Mouse (Mus musculus) left cerebral cortex, adult 2 months (tissue): ENCODE data around the gene Gm10447. TPM values are rescaled to one million over a fixed set of nuclear protein-coding genes. Genes with fewer than 3 reads are reported as not detected.
A peak's percentile ranks its signal among the peaks of the same experiment; 100 is the strongest.

ENCODE experiments used
- DNase-seq, 2 experiments: peaks; one replicate each; pipeline ENCODE4 v3.0.0; 2021 to 2022; ENCODE audit warnings: low spot score in 2 of 2, mixed read lengths in 1 of 2; ENCODE audit errors: extremely low spot score in 1 of 2
- H3K27ac ChIP-seq: fragments of 200-600 bp; 2 replicates; pipeline ENCODE4 v1.8.1; 2022
- H3K4me3 ChIP-seq: fragments of 200-600 bp; 2 replicates; pipeline ENCODE4 v1.8.1; 2022
- CTCF ChIP-seq: fragments of 200-600 bp; IDR thresholded peaks from 2 replicates; pipeline ENCODE4 v1.8.1; 2022; ENCODE audit warnings: antibody characterized with exemption, mild to moderate bottlenecking, moderate library complexity
- intact Hi-C: fragments of 180-260 bp; cut with DNase I; formaldehyde crosslinking; loops from one replicate; pipeline ENCODE4 v1.15.1; 2025
- long read RNA-seq, 2 experiments: library from polyadenylated mRNA; stranded (forward); transcript quantifications; one replicate each; pipeline ENCODE4 v2.0.0; 2021; ENCODE audit warnings: borderline mapping rate in 2 of 2
- total RNA-seq, 2 experiments: library from RNA; stranded (reverse); gene quantifications; 2 replicates each; pipeline ENCODE4 v1.2.3; 2021

Gene Gm10447
- under 1 TPM; 0.33 to 0.34 TPM for total RNA-seq
- long read RNA-seq, experiment 1: 0 reads
- long read RNA-seq, experiment 2, partial matches to known transcripts: 0 of 1 reads
- long read RNA-seq, experiment 2, other reads (novel, unspliced or antisense): 1 of 1 reads

DNA sequence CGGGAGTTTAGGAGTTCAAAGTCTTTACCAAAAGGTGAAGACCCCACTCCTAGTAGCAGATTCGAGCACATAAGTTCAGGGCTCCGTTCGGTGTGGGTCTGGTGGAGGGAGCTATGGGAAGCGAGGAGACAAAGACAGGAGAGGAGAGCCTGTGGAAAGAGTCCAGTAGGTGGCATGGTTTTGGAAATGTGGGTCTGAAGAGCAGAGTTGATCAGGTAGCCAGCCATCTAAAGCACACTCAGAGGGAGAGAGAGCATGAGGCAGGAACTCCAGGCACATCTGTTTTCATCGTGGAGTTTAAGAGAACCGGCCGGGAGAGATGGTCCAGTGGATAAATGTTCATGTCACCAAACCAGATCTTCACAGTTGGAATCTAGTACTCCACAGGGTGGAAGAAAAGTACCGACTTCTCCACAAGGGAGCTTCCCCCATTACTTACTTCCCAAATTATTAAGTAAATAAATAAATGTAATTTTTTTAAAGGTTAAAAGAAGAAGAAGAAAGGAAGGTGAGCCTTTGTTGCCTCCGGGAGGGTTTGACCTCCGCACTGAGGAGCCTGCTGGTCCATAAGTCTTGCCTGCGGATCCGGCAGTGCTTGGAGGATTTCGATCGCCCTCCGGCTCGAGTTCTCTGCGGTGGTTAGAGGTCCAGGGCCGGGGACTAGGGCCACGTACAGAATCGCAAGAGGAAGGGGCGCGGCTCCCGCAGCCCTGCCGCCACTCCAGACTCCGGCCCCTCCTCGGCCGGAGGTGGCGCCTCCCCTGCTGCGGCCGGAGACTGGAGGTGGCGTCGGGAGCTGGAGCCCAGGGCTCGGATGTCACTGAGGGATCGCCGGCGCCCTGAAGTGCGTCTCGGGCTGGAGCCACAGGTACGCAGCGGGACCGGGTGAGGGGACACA, at the start of gene Gm10447, which contains the start of gene Shroom1:
TSS of gene Gm10447 (minus strand) at position 637 of the 898 bp plus-strand sequence.
TSS of gene Shroom1 (plus strand) at position 732 of the 898 bp plus-strand sequence.
- no peak for DNase-seq
- Histone ChIP-seq H3K4me3 (peak within 1 kb of the TSS; percentile 60), H3K27ac (peak within 1 kb of the TSS; percentile 71)
- TF ChIP-seq CTCF: peak; percentile 57
- intact Hi-C loops: loop anchor here (10.0 kb wide), 1 partner anchor 1042 kb away; no protein-coding TSS in a partner anchor

DNA sequence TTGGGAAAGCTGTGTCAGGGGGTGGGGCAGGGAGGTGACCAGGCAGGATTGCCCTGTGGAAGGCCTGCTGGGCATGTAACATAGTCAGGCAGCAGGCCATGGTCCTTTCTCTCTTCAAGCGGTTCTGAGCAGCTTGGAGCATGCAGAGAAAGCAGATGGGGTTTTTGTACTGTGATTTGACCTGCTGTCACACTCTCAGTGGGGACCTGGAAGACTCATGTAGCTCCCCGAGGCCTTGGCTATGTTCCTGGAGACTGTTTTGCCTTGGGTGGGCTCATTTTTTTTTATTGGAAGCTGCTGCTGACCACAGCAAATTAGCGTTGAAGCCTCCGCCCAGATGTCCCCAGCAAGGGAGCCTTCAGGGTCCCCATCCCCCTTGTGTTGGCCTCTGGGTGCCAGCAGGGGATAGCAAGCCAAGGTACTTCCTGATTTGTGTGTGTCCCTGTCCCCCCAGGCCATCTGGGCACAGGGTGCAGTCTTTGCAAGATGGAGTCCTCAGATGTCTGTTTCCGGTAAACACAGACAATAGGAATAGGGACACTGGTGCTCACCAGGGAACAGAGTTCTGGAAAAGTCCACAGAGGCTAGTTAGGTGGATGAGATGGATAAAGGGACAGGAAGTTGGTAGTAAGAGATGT, 48.2 kb upstream of the Gm10447 start:
- intact Hi-C loops: no loop called here
- Histone ChIP-seq H3K4me3 (no peak overlapping the region), H3K27ac (no peak overlapping the region)
- no peak for TF ChIP-seq CTCF
- DNase-seq: no peak

DNA sequence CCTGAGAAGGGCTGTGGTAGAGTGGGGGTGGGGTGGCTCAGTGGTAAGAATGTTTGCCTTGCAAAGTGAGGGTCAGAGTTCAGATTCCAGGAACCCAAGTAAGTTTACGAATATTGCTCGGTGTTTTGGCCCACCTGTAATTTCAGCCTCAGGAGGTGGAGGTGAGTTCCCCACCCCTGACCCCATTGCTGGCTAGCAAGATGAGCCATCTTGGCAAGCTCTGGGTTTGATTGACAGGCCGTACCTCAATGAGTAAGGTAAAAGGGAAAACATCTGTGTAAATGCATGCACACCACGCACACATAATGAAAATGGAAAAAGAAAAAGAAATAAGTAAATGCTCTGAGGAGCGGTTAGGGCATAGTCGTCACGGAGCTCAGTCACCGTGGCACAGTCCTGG, 47.5 kb upstream of the Gm10447 start:
- TF ChIP-seq CTCF: no peak
- no peak for DNase-seq
- Histone ChIP-seq H3K4me3 (no peak overlapping the region), H3K27ac (no peak overlapping the region)
- intact Hi-C loops: no loop called here

GRCm38 (mm10) chr11:53503738-53504137, 46.8 kb upstream of the Gm10447 start:
- no peak for TF ChIP-seq CTCF
- Histone ChIP-seq H3K4me3 (no peak overlapping the region), H3K27ac (no peak overlapping the region)
- intact Hi-C loops: no loop called here
- no peak for DNase-seq

DNA sequence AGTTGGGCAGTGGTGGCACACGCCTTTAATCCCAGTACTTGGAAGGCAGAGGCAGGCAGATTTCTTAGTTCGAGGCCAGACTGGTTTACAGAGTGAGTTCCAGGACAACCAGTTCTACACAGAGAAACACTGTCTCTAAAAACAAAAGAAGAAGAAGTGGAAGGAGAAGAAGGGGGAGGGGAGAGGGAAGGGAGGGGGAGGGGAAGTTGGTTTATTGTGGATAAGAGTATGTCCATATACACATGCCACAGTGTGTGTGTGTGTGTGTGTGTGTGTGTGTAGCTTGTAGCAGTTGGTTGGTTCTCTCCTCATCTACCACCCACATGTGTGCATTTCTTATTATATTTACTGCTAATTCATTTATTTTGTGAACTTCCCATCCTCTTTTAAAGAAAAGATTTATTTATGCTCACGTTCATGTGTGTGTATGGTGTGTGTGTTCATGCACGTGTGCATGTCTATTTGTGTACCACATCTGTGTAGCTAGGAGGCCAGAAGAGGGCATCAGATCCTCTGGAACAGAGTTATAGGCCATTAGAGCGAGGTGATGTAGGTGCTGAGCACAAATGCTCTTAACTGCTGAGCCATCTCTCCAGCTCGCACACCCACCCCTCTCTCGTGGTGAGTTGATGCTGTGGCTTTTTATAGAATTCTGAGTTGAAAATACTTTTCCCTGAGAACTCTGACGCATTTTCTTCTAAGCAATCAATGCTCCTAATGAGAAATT, 45.3 kb upstream of the Gm10447 start:
- DNase-seq: peak in 1 of 2 experiments; percentile 47
- Histone ChIP-seq H3K27ac (no peak overlapping the region; the same call in 1 of the 2 replicates), H3K4me3 (no peak overlapping the region)
- intact Hi-C loops: no loop called here
- TF ChIP-seq CTCF: peak; percentile 10

DNA sequence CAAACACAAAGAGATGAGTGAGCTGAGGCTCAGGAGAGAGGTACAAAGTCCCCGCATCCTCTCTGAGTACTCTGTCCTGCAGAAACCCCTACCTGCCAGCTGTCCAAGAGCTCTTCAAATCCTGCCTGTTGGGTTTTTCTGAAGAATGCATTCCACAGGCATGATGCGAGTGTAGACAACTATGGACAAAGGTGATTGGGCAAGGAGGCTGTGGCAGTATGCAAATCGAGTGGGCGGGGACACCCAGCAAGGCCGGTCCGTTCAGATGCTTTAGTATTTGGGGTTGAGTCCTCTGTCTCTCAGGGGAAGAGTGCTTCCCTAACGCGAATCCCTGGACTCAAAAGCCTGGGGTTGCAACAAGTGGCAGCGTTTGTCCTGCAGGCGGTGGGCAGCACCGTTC, 43.7 kb upstream of the Gm10447 start:
- intact Hi-C loops: no loop called here
- no peak for DNase-seq
- H3K4me3 ChIP-seq: no peak overlapping the region
- H3K27ac ChIP-seq: no peak overlapping the region
- TF ChIP-seq CTCF: no peak

GRCm38 (mm10) chr11:53496946-53497345, 40.0 kb upstream of the Gm10447 start:
- DNase-seq: peak; percentile 48 to 51
- peak overlapping the region; percentile 50 for H3K27ac ChIP-seq

DNA sequence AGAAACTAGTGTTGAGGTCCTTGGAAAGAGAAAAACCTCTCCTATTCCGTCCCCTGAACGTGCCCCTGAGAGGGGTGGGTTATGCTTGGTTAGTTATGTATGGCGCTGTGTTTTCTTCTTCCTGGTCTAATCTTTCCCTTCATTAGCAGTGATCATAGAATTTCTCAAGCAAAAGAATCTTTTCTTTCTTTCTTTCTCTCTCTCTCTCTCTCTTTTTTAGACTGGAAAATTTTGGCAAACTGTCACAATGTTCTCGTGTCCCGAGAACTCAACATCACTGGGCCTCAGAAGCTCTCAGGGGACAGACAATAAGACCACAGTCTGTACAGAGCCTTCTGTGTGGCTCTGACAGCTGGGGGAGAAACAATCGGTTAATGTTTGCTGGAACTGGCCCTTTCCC, 38.5 kb upstream of the Gm10447 start:
- Histone ChIP-seq H3K27ac (peak overlapping the region; percentile 50), H3K4me3 (no peak overlapping the region)
- no peak for DNase-seq
- intact Hi-C loops: no loop called here
- TF ChIP-seq CTCF: no peak

More at GRCm38 (mm10) chr11:53496946-53497345, 40.0 kb upstream of the Gm10447 start:
- intact Hi-C loops: loop anchor here (2.0 kb wide), 2 partner anchors 24 to 26 kb away; partner anchors contain the start of gene Gm9837
- TF ChIP-seq CTCF: no peak
- H3K4me3 ChIP-seq: no peak overlapping the region

- intact Hi-C loops: no loop called here
- Histone ChIP-seq H3K27ac (no peak overlapping the region), H3K4me3 (no peak overlapping the region)
- no peak for TF ChIP-seq CTCF
- no peak for DNase-seq
These were observed 36.5 kb upstream of the Gm10447 start for GRCm38 (mm10) chr11:53493243-53493955.

- TF ChIP-seq CTCF: no peak
- intact Hi-C loops: no loop called here
- H3K27ac ChIP-seq: peak overlapping the region; percentile 64; the same call in 1 of the 2 replicates
- DNase-seq: no peak
- no peak overlapping the region for H3K4me3 ChIP-seq
These were observed 35.1 kb upstream of the Gm10447 start for GRCm38 (mm10) chr11:53491954-53492401.

DNA sequence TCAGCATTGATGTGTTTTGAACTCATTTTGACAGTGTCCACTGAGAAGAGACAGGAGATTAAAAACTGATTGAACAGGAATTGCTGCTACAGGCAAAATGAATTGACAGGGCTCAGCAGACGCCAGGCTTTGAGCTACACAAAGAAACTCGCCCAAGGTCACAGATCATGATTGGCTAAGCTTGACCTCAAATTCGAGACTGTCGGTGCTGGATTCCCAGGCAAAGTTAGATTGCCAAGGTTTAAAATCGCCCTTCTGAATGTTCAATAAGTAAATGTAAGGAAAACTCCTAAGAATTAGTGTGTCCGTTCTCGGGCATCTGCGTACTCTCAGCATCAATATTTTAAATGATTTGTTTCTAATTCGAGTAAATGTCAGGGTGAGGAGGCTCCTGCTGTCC, 32.5 kb upstream of the Gm10447 start:
- TF ChIP-seq CTCF: no peak
- intact Hi-C loops: no loop called here
- no peak for DNase-seq
- no peak overlapping the region for H3K27ac ChIP-seq
- no peak overlapping the region for H3K4me3 ChIP-seq
